Mouse (Mus musculus) lung, embryonic 14.5 days (tissue): Measurements from ENCODE around the gene Gfer. TPM values are rescaled to one million over a fixed set of nuclear protein-coding genes. Genes with fewer than 3 reads are reported as not detected.

Experiments
- ATAC-seq: fragments of 200-750 bp; cut with Nextera tagmentation; 2 replicates; pipeline ENCODE4 v1.8.0; 2017; ENCODE audit warnings: mild to moderate bottlenecking, moderate TSS enrichment, moderate library complexity; ENCODE audit not compliant: insufficient read depth
- DNase-seq: peaks from one replicate; pipeline ENCODE4 v3.0.0-alpha.2; 2015
- H3K27ac ChIP-seq: fragments of 300-500 bp; sonication (generic); 2 replicates; pipeline ENCODE4 v1.5.1; 2014; ENCODE audit warnings: low read depth, mild to moderate bottlenecking, moderate library complexity
- H3K27me3 ChIP-seq: fragments of 300-500 bp; sonication (generic); 2 replicates; pipeline ENCODE4 v1.6.1; 2014; ENCODE audit warnings: low read length, control low read depth; ENCODE audit not compliant: insufficient read depth
- H3K36me3 ChIP-seq: fragments of 300-500 bp; sonication (generic); 2 replicates; pipeline ENCODE4 v1.6.1; 2014; ENCODE audit warnings: control low read depth; ENCODE audit not compliant: insufficient read depth
- H3K4me1 ChIP-seq: fragments of 300-500 bp; sonication (generic); 2 replicates; pipeline ENCODE4 v1.6.1; 2014; ENCODE audit warnings: antibody characterized with exemption, control low read depth; ENCODE audit not compliant: insufficient read depth
- H3K4me2 ChIP-seq: fragments of 300-500 bp; sonication (generic); 2 replicates; pipeline ENCODE4 v1.6.1; 2014; ENCODE audit warnings: mild to moderate bottlenecking
- H3K4me3 ChIP-seq: fragments of 300-500 bp; sonication (generic); 2 replicates; pipeline ENCODE4 v1.5.1; 2014; ENCODE audit warnings: low read depth, low read length
- H3K9ac ChIP-seq: fragments of 300-500 bp; sonication (generic); 2 replicates; pipeline ENCODE4 v1.6.1; 2014
- H3K9me3 ChIP-seq: fragments of 300-500 bp; sonication (generic); 2 replicates; pipeline ENCODE4 v1.6.1; 2016; ENCODE audit warnings: low read depth, low read length, control low read depth
- CTCF ChIP-seq: IDR thresholded peaks from 2 replicates; pipeline ENCODE4 v1.5.1; 2016; ENCODE audit warnings: antibody characterized with exemption, low read depth
- WGBS: fragments of 180-500 bp; shearing (Covaris S2); extraction: QIAGEN DNeasy Blood & Tissue Kit; methylation state at CpG from one replicate; pipeline ENCODE4 v1.1.7; 2014; 5-methylcytosine and 5-hydroxymethylcytosine counted together
- polyA plus RNA-seq: library from polyadenylated mRNA; unstranded; fragments of >200 nt; fragmentation: Nextera tagmentation; extraction: Ambion mirVana; gene quantifications from 2 replicates; pipeline ENCODE4 v1.2.1, GENCODE M21; 2014

Gfer gene
- polyA plus RNA-seq, 1 experiment from 2014 or later = 54.4 TPM

GRCm38 (mm10) chr17:24648731-24649377 is 47.1 kb downstream of the Gfer start:
- Histone ChIP-seq H3K27ac (no peak overlapping the region; the same call in 1 of the 2 replicates), H3K4me1 (peaks cover 21% of the 10 kb centered on the region), H3K4me2 (peak overlapping the region; percentile 99), H3K27me3 (no peaks in the 10 kb centered on the region), H3K9me3 (no peaks in the 10 kb centered on the region), H3K36me3 (0 out of 2 replicates have a peak, but pooled peaks cover 2% of the 10 kb centered on the region), H3K9ac (no peak overlapping the region; the same call in 1 of the 2 replicates), H3K4me3 (peak overlapping the region; percentile 74)
- ATAC-seq (no peak), DNase-seq (no peak)
- TF ChIP-seq CTCF = no peak
- WGBS = 68% methylated on average over 10 of the region's 10 CpGs

- TF ChIP-seq CTCF = no peak
- H3K27me3 ChIP-seq = no peaks in the 10 kb centered on the region
- WGBS = 68% methylated on average over 11 of the region's 11 CpGs
- H3K9ac ChIP-seq = no peak overlapping the region
- peaks cover 8% of the 10 kb centered on the region; the same call in 1 of the 2 replicates for H3K36me3 ChIP-seq
- H3K4me2 ChIP-seq = peak overlapping the region; percentile 25; the same call in 1 of the 2 replicates
- peak overlapping the region; percentile 54; the same call in 1 of the 2 replicates for H3K27ac ChIP-seq
- no peak for ATAC-seq
- no peaks in the 10 kb centered on the region for H3K9me3 ChIP-seq
- peak overlapping the region; percentile 2; the same call in 1 of the 2 replicates for H3K4me3 ChIP-seq
- peaks cover 24% of the 10 kb centered on the region for H3K4me1 ChIP-seq
- DNase-seq = no peak
Measured at GRCm38 (mm10) chr17:24647493-24647892, 48.5 kb downstream of the Gfer start.

DNA sequence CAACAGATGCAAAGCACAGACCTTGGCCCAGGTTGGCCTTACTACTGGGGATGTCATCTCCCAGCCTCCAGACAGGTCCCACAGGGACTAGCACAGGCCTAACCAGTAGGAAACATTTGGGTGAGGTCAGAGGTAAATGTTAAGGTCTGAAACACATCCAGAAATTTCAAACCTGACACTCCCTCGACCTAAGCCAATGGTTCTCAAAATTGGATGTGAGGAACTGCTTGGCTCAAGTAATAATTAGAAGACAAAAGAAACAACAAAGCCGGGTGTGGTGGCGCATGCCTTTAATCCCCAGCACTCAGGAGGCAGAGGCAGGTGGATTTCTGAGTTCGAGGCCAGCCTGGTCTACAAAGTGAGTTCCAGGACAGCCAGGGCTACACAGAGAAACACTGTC is 49.6 kb downstream of the Gfer start:
- WGBS = 81% methylated on average over 4 of the region's 4 CpGs
- Histone ChIP-seq H3K4me1 (peaks cover 24% of the 10 kb centered on the region), H3K27me3 (no peaks in the 10 kb centered on the region)

DNA sequence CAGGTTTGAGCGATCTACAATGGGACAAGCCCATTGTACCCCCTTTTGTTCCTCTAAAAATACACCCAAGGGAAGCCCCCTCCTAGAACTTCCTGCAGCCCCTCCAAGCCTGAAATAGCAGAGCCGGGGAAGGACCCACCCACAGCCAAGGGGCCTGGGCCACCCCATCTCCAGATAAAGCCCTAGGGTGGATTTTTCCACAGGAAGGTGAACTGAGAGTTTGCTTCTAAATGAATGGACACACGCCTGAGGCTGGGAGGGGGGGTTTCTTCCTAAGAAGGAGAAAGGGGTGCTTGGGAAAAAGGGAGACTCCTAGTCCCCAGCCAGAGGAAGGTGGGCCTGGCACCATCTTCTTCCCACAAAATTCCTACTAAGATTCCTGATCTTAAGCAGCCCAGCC is 50.0 kb downstream of the Gfer start:
- Histone ChIP-seq H3K27ac (peak overlapping the region; percentile 84; the same call in 1 of the 2 replicates), H3K4me1 (peaks cover 24% of the 10 kb centered on the region), H3K27me3 (no peaks in the 10 kb centered on the region), H3K4me2 (no peak overlapping the region), H3K36me3 (peaks cover 10% of the 10 kb centered on the region; the same call in 1 of the 2 replicates), H3K4me3 (no peak overlapping the region), H3K9me3 (no peaks in the 10 kb centered on the region), H3K9ac (no peak overlapping the region)
- ATAC-seq (no peak), DNase-seq (no peak)
- TF ChIP-seq CTCF = no peak
- 72% methylated on average over 3 of the region's 3 CpGs for WGBS

More for the DNA sequence above, 49.6 kb downstream of the Gfer start:
- DNase-seq (no peak), ATAC-seq (no peak)
- Histone ChIP-seq H3K4me3 (no peak overlapping the region), H3K9ac (no peak overlapping the region), H3K27ac (no peak overlapping the region; the same call in 1 of the 2 replicates), H3K4me2 (no peak overlapping the region), H3K9me3 (no peaks in the 10 kb centered on the region), H3K36me3 (peaks cover 9% of the 10 kb centered on the region; the same call in 1 of the 2 replicates)
- no peak for TF ChIP-seq CTCF

- Histone ChIP-seq H3K4me2 (peak overlapping the region; percentile 38), H3K27ac (peak overlapping the region; percentile 84), H3K9ac (peak overlapping the region; percentile 26; the same call in 1 of the 2 replicates), H3K27me3 (no peaks in the 10 kb centered on the region), H3K4me3 (no peak overlapping the region), H3K4me1 (peaks cover 20% of the 10 kb centered on the region), H3K9me3 (no peaks in the 10 kb centered on the region), H3K36me3 (peaks cover 18% of the 10 kb centered on the region; the same call in 1 of the 2 replicates)
- DNase-seq = no peak
- no peak for ATAC-seq
- TF ChIP-seq CTCF = no peak
- 69% methylated on average over 9 of the region's 9 CpGs for WGBS
Measured at GRCm38 (mm10) chr17:24644875-24645721, 50.9 kb downstream of the Gfer start.

DNA sequence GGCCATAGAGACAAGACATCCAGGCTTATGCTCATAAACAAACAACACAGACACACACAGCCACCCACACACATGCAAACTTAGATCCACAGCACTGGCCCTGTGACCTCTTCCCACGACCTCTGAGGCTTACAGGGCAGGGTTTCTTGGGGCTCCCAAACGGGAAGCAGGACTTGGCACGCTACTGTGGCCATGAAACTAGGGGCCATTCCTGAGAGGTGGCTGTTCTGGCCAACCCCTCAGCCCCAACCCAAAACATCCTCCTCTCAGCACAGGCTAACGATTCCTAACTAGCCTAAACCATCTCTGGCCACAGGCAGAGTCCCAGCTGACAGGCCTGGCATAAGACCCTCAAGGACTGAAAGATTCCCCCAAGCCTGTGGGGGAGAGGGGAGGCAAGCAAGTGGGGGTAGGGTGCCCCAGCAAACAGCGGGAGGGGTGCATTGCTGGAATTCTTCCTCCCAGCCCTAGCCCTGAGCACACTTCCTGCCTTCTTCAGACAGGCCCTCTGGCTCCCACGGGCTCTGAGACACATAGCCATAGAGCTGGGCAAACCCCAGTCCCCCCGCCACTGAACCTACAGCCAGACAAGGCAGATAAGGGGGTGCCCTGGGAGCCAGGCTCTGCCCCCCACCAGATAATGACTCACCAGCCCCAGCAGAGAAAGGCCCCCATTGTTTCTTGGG is 51.8 kb downstream of the Gfer start:
- peak overlapping the region; percentile 38 for H3K4me2 ChIP-seq
- 28% methylated on average over 7 of the region's 7 CpGs for WGBS
- DNase-seq (peak; percentile 56), ATAC-seq (peak; percentile 47; the same call in 1 of the 2 replicates)
- H3K36me3 ChIP-seq = peaks cover 27% of the 10 kb centered on the region; the same call in 1 of the 2 replicates
- no peak for TF ChIP-seq CTCF
- no peaks in the 10 kb centered on the region for H3K27me3 ChIP-seq
- H3K4me3 ChIP-seq = no peak overlapping the region; the same call in 1 of the 2 replicates
- no peaks in the 10 kb centered on the region for H3K9me3 ChIP-seq
- H3K27ac ChIP-seq = peak overlapping the region; percentile 84
- peaks cover 22% of the 10 kb centered on the region for H3K4me1 ChIP-seq
- peak overlapping the region; percentile 40 for H3K9ac ChIP-seq

Other genes with a start within 250 kb of the Gfer start
- gene E4f1, start 225.8 kb downstream of the Gfer start, polyA plus RNA-seq = 22.3 and 25.2 TPM in 2 replicates
- 57.9 and 60.2 TPM in 2 replicates for gene Pgp, start 225.8 kb downstream of the Gfer start, polyA plus RNA-seq
- 0.37 TPM in 1 of 2 replicates, not detected in the other for gene Bricd5, start 222.3 kb downstream of the Gfer start, polyA plus RNA-seq
- gene Mlst8, start 217.1 kb downstream of the Gfer start, polyA plus RNA-seq = 23.8 and 30.2 TPM in 2 replicates
- gene Caskin1, start 207.6 kb downstream of the Gfer start, polyA plus RNA-seq = 0.93 and 1.1 TPM in 2 replicates
- gene Traf7, start 168.2 kb downstream of the Gfer start, polyA plus RNA-seq = 103 and 106 TPM in 2 replicates
- 2.8 and 3.1 TPM in 2 replicates for gene Rab26, start 161.9 kb downstream of the Gfer start, polyA plus RNA-seq
- 27.6 and 34.0 TPM in 2 replicates for gene Pkd1, start 146.3 kb downstream of the Gfer start, polyA plus RNA-seq
- 62.2 and 66.5 TPM in 2 replicates for gene Tsc2, start 63.5 kb downstream of the Gfer start, polyA plus RNA-seq
- 15.9 and 18.6 TPM in 2 replicates for gene Nthl1, start 63.5 kb downstream of the Gfer start, polyA plus RNA-seq
- gene Slc9a3r2, start 45.8 kb downstream of the Gfer start, polyA plus RNA-seq = 67.8 and 68.3 TPM in 2 replicates
- 0.78 and 1.0 TPM in 2 replicates for gene Npw, start 37.7 kb downstream of the Gfer start, polyA plus RNA-seq
- gene Zfp598, start 26.5 kb downstream of the Gfer start, polyA plus RNA-seq = 32.9 and 34.0 TPM in 2 replicates
- gene Syngr3, start 6.2 kb downstream of the Gfer start, polyA plus RNA-seq = 0.83 and 1.3 TPM in 2 replicates
- gene Noxo1, start 78 bp upstream of the Gfer start, polyA plus RNA-seq = 3.5 and 5.0 TPM in 2 replicates
- 97.9 and 112 TPM in 2 replicates for gene Tbl3, start 11.5 kb upstream of the Gfer start, polyA plus RNA-seq
- gene Rnf151, start 21.9 kb upstream of the Gfer start, polyA plus RNA-seq = 0.46 and 0.71 TPM in 2 replicates
- 1,798 and 1,884 TPM in 2 replicates for gene Rps2, start 22.0 kb upstream of the Gfer start, polyA plus RNA-seq
- 211 and 221 TPM in 2 replicates for gene Ndufb10, start 28.3 kb upstream of the Gfer start, polyA plus RNA-seq
- not detected in 2 replicates for gene Rpl3l, start 31.7 kb upstream of the Gfer start, polyA plus RNA-seq
- gene Msrb1, start 40.5 kb upstream of the Gfer start, polyA plus RNA-seq = 35.2 and 37.8 TPM in 2 replicates
- gene Hs3st6, start 56.8 kb upstream of the Gfer start, polyA plus RNA-seq = 2.9 and 3.3 TPM in 2 replicates
- not detected in 2 replicates for gene Meiob, start 108.1 kb upstream of the Gfer start, polyA plus RNA-seq
- gene Hagh, start 144.0 kb upstream of the Gfer start, polyA plus RNA-seq = 23.2 and 24.8 TPM in 2 replicates
- 16.5 and 17.1 TPM in 2 replicates for gene Fahd1, start 154.2 kb upstream of the Gfer start, polyA plus RNA-seq
- 0.93 and 1.1 TPM in 2 replicates for gene Igfals, start 169.8 kb upstream of the Gfer start, polyA plus RNA-seq
- 53.0 and 56.5 TPM in 2 replicates for gene Nubp2, start 190.2 kb upstream of the Gfer start, polyA plus RNA-seq
- 34.8 and 37.2 TPM in 2 replicates for gene Spsb3, start 190.5 kb upstream of the Gfer start, polyA plus RNA-seq
- gene Eme2, start 198.9 kb upstream of the Gfer start, polyA plus RNA-seq = 21.2 and 23.3 TPM in 2 replicates
- 92.1 and 93.7 TPM in 2 replicates for gene Mrps34, start 199.0 kb upstream of the Gfer start, polyA plus RNA-seq
- 65.1 and 77.1 TPM in 2 replicates for gene Nme3, start 200.3 kb upstream of the Gfer start, polyA plus RNA-seq
- gene Mapk8ip3, start 240.8 kb upstream of the Gfer start, polyA plus RNA-seq = 32.1 and 34.2 TPM in 2 replicates